Mouse (Mus musculus) c-Kit-positive CD71-positive TER-119-negative erythroid progenitor cells, embryonic 14.5 days (primary cell): ENCODE results near the gene Irs3.

ENCODE experiments used
- DNase-seq: peaks from one replicate; pipeline ENCODE4 v3.0.0-alpha.2; 2013; ENCODE audit warnings: low read depth

Irs3 gene

DNA sequence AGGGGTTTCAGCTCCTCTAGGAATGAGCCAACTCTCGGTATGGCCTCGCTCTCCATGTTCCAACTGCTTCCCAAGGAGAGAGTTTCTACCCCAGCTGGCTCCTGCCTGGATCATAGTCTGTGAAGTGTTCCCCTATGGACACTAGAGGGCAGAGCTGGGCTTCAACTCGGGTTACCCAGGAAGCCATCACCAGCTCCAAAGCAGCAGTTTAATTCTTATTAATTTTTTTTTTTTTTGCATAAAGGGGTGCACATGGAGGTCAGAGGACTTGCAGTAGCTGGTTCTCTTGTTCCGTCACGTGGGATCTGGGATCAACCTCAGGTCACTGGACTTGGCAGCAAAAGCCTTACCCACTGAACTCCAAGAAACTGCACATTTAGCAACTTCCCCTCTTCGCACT, 11.5 kb upstream of the Irs3 start:
- peak; percentile 54 for DNase-seq

GRCm38 (mm10) chr5:137654746-137655145, 9.2 kb upstream of the Irs3 start:
- no peak for DNase-seq

DNA sequence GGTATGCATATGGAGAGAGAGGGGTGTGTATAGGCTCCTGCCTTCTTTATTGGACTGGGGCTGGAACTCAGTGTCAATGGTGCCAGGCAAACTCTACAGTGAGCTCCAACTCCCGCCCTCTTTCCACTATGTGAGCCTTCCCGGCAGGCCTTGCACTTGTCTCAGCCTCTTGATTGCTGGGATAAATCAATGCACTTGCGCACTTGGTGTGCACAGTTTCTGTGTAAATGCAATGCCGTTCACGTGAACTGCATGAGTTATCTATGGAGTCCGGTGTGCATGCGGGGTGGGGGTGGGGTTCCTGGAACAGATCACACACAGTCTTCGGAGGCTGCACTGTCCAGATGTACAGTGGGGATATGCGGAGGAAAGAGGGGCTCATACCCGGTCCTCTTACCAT, 7.9 kb upstream of the Irs3 start:
- DNase-seq, result no peak

- no peak for DNase-seq
Measured at GRCm38 (mm10) chr5:137652474-137652873, 7.0 kb upstream of the Irs3 start.

DNA sequence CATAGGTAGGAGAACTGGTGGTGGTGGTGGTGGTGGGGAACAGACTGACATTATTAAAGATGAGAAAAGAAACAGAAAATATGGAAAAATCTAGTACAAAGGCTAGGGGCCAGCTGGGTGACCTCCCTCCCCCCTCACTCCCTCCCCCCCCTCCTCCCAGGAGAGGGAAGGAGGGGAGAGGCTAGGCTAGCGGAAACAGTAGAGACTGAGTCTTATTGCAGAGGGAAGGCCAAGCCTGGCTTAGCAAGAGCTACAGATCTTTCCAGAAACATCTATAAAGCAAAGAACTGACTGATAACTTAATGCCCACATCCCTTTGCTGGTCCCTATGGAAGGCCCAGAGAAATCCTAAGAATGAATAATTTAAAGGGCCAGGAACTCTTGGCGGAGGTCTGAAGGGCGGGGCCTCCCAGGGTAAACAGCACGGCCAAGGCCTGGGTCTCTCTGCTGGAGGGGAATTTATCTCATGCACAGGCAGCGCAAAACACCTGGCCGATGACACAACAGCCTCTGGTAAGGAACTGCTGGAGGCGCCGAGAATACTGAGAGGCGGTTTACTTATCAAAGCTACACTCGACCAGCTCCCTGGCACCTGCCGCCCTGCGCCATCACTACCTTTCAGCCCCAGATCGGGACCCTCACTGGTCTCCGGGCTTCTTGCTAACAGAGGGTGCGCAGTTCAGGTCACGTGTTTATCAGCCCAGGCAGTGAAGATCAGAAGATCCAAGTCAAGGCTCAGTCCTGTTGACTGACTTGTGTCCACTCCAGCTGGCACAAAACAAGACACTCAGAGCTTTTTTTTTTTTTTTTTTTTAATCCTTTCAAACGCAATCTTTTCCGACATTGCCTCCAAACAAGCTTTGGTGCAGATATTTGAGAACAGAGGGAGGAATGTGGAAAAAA, 4.4 kb upstream of the Irs3 start:
- no peak for DNase-seq

DNA sequence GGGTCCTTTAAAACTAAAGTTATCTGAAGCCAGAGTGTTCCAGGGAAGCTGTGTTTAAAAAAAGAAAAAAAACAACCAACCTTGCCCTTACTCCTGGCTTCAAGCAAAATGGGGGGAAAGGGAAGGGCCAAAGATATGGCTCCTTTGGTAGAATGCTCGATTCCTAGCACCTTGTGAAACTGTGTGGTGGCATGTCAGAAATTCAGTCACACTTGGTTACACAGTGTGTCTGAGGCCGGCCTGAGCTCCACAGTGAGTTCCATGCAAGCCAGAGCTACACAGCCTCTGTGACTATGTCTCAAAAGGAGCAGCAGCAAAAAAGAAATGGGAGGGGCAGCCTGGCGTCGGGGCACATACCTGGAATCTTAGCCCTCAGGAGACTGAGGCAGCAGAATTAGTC, 3.7 kb upstream of the Irs3 start:
- no peak for DNase-seq

DNA sequence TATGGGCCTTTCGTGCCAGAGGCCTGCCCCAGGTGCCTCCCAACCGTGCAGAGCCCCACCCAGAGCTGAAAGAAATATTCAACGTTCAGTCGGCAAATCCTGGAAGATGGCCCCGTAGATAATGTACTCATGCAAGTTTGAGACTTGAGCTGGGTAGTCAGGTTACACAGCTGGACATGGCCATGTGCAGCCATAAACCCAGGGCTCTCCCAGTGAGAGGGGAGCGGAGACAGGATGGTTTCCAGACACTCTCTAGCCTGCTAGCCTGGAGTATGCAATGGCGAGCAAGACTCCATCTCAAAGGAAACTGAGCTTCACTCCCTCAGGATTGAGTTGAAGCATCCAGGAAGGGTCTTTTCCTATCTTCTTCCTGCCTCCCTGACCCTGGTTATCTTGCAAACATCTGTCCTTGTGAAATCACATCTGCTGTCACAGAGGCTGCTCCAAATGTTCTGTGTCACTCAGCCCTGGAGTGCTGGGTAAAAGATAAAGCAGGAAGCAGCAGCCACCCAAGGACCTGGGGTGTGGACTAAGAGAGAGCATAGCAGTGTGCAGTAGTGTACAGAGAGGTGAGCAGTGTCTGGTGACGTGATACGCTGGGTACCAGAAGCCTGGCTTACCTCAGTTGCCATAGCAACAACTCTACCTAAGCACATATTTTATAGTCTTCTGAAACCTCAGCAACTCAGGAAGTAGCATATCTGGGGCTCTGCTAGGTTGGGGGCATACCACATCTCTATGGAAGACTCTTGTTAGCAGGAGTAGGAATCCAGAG, 2.5 kb upstream of the Irs3 start:
- no peak for DNase-seq

GRCm38 (mm10) chr5:137645091-137645651, 343 bp downstream of the Irs3 start:
- no peak for DNase-seq

- DNase-seq, result no peak
Measured at GRCm38 (mm10) chr5:137644484-137644883, 1.0 kb downstream of the Irs3 start.

- no peak for DNase-seq
Measured at GRCm38 (mm10) chr5:137642886-137643285, 2.6 kb downstream of the Irs3 start.

- no peak for DNase-seq
Measured at GRCm38 (mm10) chr5:137641054-137641453, 4.5 kb downstream of the Irs3 start, which contains the start of gene Sap25. TSS of gene Sap25 (plus strand) at chr5:137641334.

DNA sequence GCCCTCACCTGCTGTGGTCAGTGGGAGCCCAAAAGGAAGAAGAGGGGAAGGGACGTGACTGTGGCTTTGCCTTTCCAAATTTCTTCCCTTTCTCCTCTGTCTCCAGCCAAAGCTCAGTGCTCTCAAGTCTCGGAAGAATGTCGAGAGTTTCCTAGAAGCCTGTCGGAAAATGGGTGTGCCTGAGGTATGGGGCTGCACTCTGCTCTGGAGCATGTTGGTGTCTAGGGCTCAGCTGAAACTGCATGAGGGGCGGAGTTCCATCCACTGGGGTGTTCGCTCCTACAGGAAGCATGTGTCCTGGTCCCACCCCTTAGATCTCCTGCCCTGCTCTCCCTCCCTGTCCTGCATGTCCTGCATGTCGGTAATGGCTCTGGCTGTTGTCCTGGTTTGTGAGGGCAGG, 6.0 kb downstream of the Irs3 start:
- DNase-seq, result no peak

GRCm38 (mm10) chr5:137633397-137634084, 12.0 kb downstream of the Irs3 start:
- DNase-seq, result no peak

DNA sequence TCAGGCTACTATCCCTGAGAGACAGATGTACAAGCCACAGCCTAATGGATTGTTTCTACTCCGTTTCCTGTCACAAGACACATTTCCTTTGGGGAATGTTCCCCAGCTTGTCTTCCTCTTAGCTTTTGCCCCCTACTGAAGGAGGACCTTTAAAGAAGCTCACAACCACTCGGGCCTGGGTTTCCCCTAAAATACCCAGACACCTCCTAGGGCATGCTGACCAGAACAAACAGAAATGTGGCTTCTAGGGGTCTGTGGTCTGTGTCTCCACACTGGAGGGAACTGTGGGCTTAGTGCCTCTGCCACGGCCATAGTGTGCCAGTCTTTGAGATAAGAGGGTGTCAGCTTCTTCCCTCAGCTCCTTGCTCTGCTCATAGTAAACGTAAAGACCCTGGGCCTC, 13.9 kb downstream of the Irs3 start:
- DNase-seq, result no peak

GRCm38 (mm10) chr5:137631171-137631570, 14.3 kb downstream of the Irs3 start:
- no peak for DNase-seq

DNA sequence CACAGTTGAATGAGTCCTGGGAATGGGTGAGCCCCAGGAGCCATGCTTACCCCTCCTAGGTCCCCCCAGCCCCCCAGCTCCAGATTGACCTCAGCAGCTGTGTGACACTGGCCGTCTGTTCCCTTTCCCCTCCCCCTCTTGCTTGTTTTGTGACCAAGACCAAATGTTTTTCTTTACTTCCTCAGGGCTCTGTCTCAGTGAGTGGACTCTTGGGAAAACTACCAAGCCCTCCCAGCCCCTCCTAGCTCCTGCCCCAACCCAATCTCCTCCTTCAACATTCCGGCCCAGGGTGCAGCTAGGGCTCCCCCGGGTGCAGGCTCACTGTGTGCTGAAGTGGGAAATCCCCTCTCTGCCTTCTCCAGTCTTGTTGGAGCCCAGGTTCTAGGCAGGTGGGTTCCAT, 14.9 kb downstream of the Irs3 start:
- no peak for DNase-seq

DNA sequence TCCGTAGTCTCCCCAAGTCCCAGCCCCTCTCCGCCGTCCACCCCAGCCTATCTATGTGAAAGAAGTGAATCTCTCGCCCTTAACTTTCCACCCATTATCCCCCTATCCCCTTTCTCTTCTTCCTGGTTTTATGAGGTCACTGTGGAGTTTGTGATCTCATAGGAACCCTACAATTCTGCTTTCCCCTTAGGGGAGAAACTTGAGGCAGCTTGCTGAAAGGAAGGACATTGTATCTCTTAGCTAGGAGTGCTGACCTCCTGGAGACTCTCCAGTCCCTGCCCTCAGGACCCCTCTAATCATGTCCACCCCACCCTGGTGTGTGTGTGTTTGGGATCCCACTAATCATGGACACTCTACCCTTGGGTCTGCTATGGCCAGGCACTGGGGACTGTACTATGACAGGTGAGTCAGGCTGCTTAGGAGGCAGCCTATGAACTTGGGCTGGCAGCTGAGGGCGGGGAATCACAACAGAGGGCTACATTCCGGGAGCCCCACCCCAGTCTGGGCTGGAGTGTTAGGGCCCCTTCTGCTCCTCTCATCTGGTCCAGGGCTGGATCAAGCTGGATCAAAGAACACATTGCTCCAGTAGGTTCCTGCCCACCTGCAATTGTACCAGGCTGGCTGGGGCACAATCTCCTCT, 15.5 kb downstream of the Irs3 start:
- DNase-seq, result no peak

- no peak for DNase-seq
Measured at GRCm38 (mm10) chr5:137629306-137629721, 16.2 kb downstream of the Irs3 start.

- DNase-seq, result peak; percentile 100
Measured at GRCm38 (mm10) chr5:137628498-137629305, 16.8 kb downstream of the Irs3 start, which contains the start of the genes Fbxo24, Lrch4 and Gm20605. TSS of gene Fbxo24 (minus strand) at chr5:137629002. TSS of gene Lrch4 (plus strand) at chr5:137629121. TSS of gene Gm20605 (plus strand) at chr5:137629175.

- DNase-seq, result no peak
Measured at GRCm38 (mm10) chr5:137627991-137628390, 17.5 kb downstream of the Irs3 start.
